Mouse (Mus musculus): ENCODE measurements around the gene Prg3. TPM values are rescaled to one million over a fixed set of nuclear protein-coding genes. Genes with fewer than 3 reads are reported as not detected.

Gene Prg3
- polyA plus RNA-seq, 1 experiment, result 22.8 TPM

DNA sequence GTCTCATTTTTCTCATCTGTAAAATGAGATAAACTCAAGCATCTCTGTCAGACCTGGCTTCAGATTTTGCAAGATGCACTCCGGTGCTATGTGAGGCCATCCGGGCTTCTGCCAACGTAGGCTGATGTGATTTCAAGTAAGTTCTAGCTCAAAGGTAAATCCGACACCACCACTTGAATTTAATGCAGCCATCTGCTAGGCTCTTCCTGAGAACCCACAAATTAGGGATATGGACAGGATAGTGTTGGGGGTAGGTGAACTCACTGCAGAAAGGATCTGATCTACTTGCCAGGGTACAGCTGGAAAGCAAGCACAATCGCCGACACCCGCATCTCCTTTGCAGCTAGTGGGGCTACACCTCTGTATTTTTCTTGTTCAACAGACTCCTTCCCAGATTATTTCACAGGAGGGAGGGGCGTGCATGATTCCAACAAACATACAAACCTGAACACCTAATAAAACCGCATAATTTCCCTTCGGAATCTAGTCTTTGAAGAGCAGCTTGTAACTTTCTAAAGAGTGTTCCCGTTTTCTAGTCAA is 48.6 kb downstream of the Prg3 start:
- no peak overlapping the region for H3K27ac ChIP-seq (ENCODE audit: control insufficient read depth, insufficient read depth, low read depth, low read length, poor library complexity)
- peak overlapping the region; percentile 95 for H3K4me3 ChIP-seq (replicated peaks; ENCODE audit: control insufficient read depth, low read depth, low read length)
- WGBS, result 6% methylated on average over 11 of the region's 11 CpGs
- peaks cover 2% of the 10 kb centered on the region; the same call in 1 of the 2 replicates for H3K4me1 ChIP-seq (ENCODE audit: control insufficient read depth, insufficient read depth, low read length)
- no peak for TF ChIP-seq POLR2A (IDR thresholded peaks at IDR 0.05; ENCODE audit: borderline replicate concordance, control insufficient read depth, low read depth, low read length)
- TF ChIP-seq CTCF (IDR thresholded peaks at IDR 0.05; ENCODE audit: control insufficient read depth, insufficient read depth, low read length), result no peak

DNA sequence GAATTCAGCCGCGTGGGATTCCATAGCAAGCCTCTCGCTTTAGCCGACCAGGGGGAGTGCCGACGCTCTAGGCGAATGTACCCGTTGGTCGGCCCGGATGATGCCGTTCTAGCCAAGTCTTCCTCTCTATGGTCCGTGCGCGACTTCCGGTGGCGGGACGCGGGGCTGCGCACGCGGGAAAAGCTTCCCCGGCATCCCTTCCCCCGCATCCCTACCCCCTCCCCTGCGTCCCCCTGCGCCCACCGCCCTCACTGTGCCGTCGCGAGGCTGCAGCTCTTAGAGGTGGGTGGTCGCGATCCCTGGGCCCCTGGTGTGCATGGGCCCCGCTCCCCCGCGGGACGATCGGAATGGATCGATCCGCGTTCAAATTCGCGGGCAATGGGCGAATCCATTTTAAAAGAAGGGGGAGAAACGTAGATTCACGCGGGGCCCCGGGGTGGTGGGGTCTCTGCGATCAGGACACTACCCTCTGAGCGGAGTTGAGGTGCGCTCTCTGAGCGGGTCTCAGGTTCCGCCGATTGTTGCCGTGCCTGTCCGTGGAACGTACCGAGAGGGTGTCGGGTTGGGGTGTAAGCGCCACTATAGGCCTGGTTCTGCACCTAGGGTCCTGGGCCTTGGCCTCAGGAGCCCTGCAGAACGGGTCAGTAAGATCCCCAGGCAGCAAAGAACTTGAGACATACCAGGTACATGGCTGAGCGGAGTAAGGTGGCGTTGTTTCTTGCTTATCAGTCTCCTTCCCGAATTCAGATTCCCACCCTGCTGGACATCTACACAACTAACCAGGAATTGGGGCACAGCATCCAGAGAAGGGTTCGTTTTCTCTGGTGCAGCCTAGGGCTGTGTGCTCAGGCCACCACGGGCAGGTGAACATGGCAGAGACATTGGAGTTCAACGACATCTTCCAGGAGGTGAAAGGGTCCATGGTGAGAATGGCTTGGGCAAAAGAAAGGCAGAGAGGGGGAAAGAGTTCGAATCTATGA is 49.3 kb downstream of the Prg3 start, which contains the start of the genes Ssrp1 and P2rx3:
Gene Ssrp1 (plus strand): TSS at position 188 of the 980 bp plus-strand sequence.
Gene P2rx3 (minus strand): TSS at position 416 of the 980 bp plus-strand sequence.
- Histone ChIP-seq H3K4me3 (replicated peaks; ENCODE audit: control insufficient read depth, low read depth, low read length) (peak within 1 kb of the TSS; percentile 95), H3K27ac (ENCODE audit: control insufficient read depth, insufficient read depth, low read depth, low read length, poor library complexity) (peak within 1 kb of the TSS; percentile 74), H3K4me1 (ENCODE audit: control insufficient read depth, insufficient read depth, low read length) (peaks cover 2% of the 10 kb centered on the region; the same call in 1 of the 2 replicates)
- WGBS, result under 1% methylated on average over 64 of the region's 66 CpGs
- peak; percentile 76 for TF ChIP-seq POLR2A (IDR thresholded peaks at IDR 0.05; ENCODE audit: borderline replicate concordance, control insufficient read depth, low read depth, low read length)
- peak; percentile 6; the same call in 1 of the 2 replicates for TF ChIP-seq CTCF (IDR thresholded peaks at IDR 0.05; ENCODE audit: control insufficient read depth, insufficient read depth, low read length)

DNA sequence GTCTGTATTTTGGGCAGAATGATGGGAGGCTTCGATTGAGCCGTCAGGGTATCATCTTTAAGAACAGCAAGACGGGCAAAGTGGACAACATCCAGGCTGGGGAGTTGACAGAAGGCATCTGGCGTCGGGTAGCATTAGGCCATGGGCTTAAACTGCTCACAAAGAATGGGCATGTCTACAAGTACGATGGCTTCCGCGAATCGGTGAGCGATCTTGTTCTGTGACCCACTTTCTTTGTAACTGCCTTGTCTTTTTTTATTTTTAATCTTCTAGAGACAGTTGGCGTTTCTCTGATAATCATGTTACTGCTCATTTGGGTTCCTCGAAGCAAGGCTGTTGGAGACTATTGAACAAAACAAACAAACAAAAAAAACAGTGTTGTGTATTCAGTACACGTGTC is 50.3 kb downstream of the Prg3 start:
- peaks cover 2% of the 10 kb centered on the region; the same call in 1 of the 2 replicates for H3K4me1 ChIP-seq (ENCODE audit: control insufficient read depth, insufficient read depth, low read length)
- H3K4me3 ChIP-seq (replicated peaks; ENCODE audit: control insufficient read depth, low read depth, low read length), result peak overlapping the region; percentile 38
- WGBS, result 75% methylated on average over 13 of the region's 13 CpGs
- TF ChIP-seq POLR2A (IDR thresholded peaks at IDR 0.05; ENCODE audit: borderline replicate concordance, control insufficient read depth, low read depth, low read length) (no peak), CTCF (IDR thresholded peaks at IDR 0.05; ENCODE audit: control insufficient read depth, insufficient read depth, low read length) (no peak)
- no peak overlapping the region for H3K27ac ChIP-seq (ENCODE audit: control insufficient read depth, insufficient read depth, low read depth, low read length, poor library complexity)

Other genes with a start within 250 kb of the Prg3 start
- not detected in 2 replicates for gene Gm19426, start 244.6 kb upstream of the Prg3 start, polyA plus RNA-seq (2011; ENCODE audit: insufficient read depth, insufficient read length, low replicate concordance, missing spikeins)
- 29.0 and 29.7 TPM in 2 replicates for gene Serping1, start 212.8 kb upstream of the Prg3 start, polyA plus RNA-seq (2011; ENCODE audit: insufficient read depth, insufficient read length, low replicate concordance, missing spikeins)
- 140 and 409 TPM in 2 replicates for gene Ube2l6, start 189.4 kb upstream of the Prg3 start, polyA plus RNA-seq (2011; ENCODE audit: insufficient read depth, insufficient read length, low replicate concordance, missing spikeins)
- gene Smtnl1, start 165.6 kb upstream of the Prg3 start, polyA plus RNA-seq (2011; ENCODE audit: insufficient read depth, insufficient read length, low replicate concordance, missing spikeins), result 0.85 TPM in 1 of 2 replicates, not detected in the other
- 21.8 and 33.8 TPM in 2 replicates for gene Timm10, start 161.2 kb upstream of the Prg3 start, polyA plus RNA-seq (2011; ENCODE audit: insufficient read depth, insufficient read length, low replicate concordance, missing spikeins)
- gene Slc43a1, start 149.4 kb upstream of the Prg3 start, polyA plus RNA-seq (2011; ENCODE audit: insufficient read depth, insufficient read length, low replicate concordance, missing spikeins), result 142 and 195 TPM in 2 replicates
- not detected in 2 replicates for gene Rtn4rl2, start 101.5 kb upstream of the Prg3 start, polyA plus RNA-seq (2011; ENCODE audit: insufficient read depth, insufficient read length, low replicate concordance, missing spikeins)
- 80.0 and 90.6 TPM in 2 replicates for gene Slc43a3, start 51.6 kb upstream of the Prg3 start, polyA plus RNA-seq (2011; ENCODE audit: insufficient read depth, insufficient read length, low replicate concordance, missing spikeins)
- 248 and 464 TPM in 2 replicates for gene Prg2, start 7.8 kb upstream of the Prg3 start, polyA plus RNA-seq (2011; ENCODE audit: insufficient read depth, insufficient read length, low replicate concordance, missing spikeins)
- 140 and 170 TPM in 2 replicates for gene Ssrp1, start 49.0 kb downstream of the Prg3 start, polyA plus RNA-seq (2011; ENCODE audit: insufficient read depth, insufficient read length, low replicate concordance, missing spikeins)
- gene P2rx3, start 49.2 kb downstream of the Prg3 start, polyA plus RNA-seq (2011; ENCODE audit: insufficient read depth, insufficient read length, low replicate concordance, missing spikeins), result 1.2 and 3.8 TPM in 2 replicates
- 5.0 and 8.0 TPM in 2 replicates for gene Tnks1bp1, start 59.8 kb downstream of the Prg3 start, polyA plus RNA-seq (2011; ENCODE audit: insufficient read depth, insufficient read length, low replicate concordance, missing spikeins)
- gene Aplnr, start 148.0 kb downstream of the Prg3 start, polyA plus RNA-seq (2011; ENCODE audit: insufficient read depth, insufficient read length, low replicate concordance, missing spikeins), result 0.99 and 5.1 TPM in 2 replicates
- gene Lrrc55, start 209.0 kb downstream of the Prg3 start, polyA plus RNA-seq (2011; ENCODE audit: insufficient read depth, insufficient read length, low replicate concordance, missing spikeins), result not detected in 2 replicates

All from bone marrow, adult 2 months (tissue).